Mouse (Mus musculus): ENCODE results near the gene Mus81. TPM values are rescaled to one million over a fixed set of nuclear protein-coding genes. Genes with fewer than 3 reads are reported as not detected.

Gene Mus81
- polyA plus RNA-seq, 1 experiment from 2014 or later, result 53.2 TPM

DNA sequence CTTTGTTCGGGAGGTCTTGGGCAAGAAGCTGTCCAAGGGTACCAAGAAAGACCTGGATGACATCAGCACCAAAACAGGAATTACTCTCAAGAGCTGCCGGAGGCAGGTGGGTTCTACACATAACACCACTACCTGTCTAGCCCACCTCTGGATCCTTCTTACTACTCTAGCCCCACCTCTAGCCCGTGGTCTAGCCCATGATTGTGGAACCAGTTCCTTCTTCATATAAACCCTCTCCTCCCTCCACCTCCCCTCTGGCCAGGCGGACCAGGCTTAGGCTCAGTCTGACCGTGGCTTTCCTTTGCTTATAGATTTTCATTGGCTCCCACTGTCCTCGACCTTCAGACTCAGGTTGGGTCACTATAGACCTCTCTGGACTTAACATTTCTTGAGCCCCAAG, 26.8 kb downstream of the Mus81 start:
- H3K4me1 ChIP-seq (replicated peaks), result peaks cover 50% of the 10 kb centered on the region
- WGBS, result 85% methylated on average over 6 of the region's 6 CpGs
- peak overlapping the region; percentile 85 for H3K9ac ChIP-seq (replicated peaks)
- H3K4me2 ChIP-seq (replicated peaks), result peak overlapping the region; percentile 86
- no peak overlapping the region for H3K27ac ChIP-seq
- H3K9me3 ChIP-seq, result no peaks in the 10 kb centered on the region
- peaks cover 36% of the 10 kb centered on the region for H3K36me3 ChIP-seq
- peaks cover 15% of the 10 kb centered on the region for H3K27me3 ChIP-seq
- peak overlapping the region; percentile 77 for H3K4me3 ChIP-seq (replicated peaks)
- ATAC-seq, result no peak

DNA sequence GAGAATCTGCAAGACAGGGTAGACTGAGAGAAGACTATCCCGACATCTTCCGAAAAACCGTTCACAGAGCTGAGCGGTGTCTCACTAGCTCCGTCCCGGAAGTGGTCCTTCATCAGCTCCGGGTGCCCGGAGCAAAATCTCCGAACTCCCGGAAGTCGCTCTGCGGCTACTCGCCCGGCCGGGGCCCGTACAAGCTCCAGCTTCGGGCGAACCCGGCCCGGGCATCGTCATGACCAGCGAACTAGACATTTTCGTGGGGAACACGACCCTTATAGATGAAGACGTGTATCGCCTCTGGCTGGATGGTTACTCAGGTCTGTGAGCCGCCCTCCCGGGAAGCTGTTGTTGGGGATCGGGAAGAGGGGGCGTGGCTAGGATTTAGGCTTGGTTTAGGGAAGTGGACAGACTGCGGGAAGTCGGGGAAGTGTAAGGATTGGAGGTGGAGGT, 27.7 kb downstream of the Mus81 start, which contains the start of gene Fibp:
TSS of gene Fibp (plus strand) at position 151 of the 447 bp plus-strand sequence.
- peaks cover 27% of the 10 kb centered on the region for H3K36me3 ChIP-seq
- peak within 1 kb of the TSS; percentile 77 for H3K4me3 ChIP-seq (replicated peaks)
- H3K4me1 ChIP-seq (replicated peaks), result peaks cover 58% of the 10 kb centered on the region
- ATAC-seq, result peak; percentile 55
- WGBS, result 0% methylated on average over 32 of the region's 32 CpGs
- H3K9me3 ChIP-seq, result no peaks in the 10 kb centered on the region
- peak within 1 kb of the TSS; percentile 86 for H3K4me2 ChIP-seq (replicated peaks)
- peaks cover 15% of the 10 kb centered on the region for H3K27me3 ChIP-seq
- peak within 1 kb of the TSS; percentile 85 for H3K9ac ChIP-seq (replicated peaks)
- H3K27ac ChIP-seq, result peak within 1 kb of the TSS; percentile 82

DNA sequence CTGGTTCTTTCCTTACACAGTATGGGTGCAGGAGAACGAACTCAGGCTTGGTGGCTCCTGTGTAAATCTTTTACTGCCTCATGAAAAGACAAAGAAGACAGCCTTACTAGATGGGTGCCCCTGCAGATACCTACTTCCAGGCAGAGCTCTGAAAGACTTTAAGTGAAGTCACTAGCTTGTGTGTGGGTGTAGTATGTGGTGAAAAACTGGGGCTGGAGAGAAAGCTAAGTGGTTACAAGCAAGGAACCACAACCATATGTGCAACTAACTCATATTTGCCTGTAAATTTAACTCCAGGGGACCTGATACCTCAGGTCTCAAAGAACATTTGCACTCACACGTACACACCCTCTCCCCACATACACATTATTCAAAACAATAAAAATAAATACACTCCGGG, 28.3 kb downstream of the Mus81 start:
- H3K4me3 ChIP-seq (replicated peaks), result peak overlapping the region; percentile 77
- peaks cover 21% of the 10 kb centered on the region for H3K36me3 ChIP-seq
- H3K27me3 ChIP-seq, result peaks cover 15% of the 10 kb centered on the region
- H3K4me2 ChIP-seq (replicated peaks), result peak overlapping the region; percentile 86
- H3K9me3 ChIP-seq, result no peaks in the 10 kb centered on the region
- WGBS, result 23% methylated on average over 3 of the region's 3 CpGs
- peaks cover 58% of the 10 kb centered on the region for H3K4me1 ChIP-seq (replicated peaks)
- H3K27ac ChIP-seq, result peak overlapping the region; percentile 82
- ATAC-seq, result no peak
- peak overlapping the region; percentile 85 for H3K9ac ChIP-seq (replicated peaks)

DNA sequence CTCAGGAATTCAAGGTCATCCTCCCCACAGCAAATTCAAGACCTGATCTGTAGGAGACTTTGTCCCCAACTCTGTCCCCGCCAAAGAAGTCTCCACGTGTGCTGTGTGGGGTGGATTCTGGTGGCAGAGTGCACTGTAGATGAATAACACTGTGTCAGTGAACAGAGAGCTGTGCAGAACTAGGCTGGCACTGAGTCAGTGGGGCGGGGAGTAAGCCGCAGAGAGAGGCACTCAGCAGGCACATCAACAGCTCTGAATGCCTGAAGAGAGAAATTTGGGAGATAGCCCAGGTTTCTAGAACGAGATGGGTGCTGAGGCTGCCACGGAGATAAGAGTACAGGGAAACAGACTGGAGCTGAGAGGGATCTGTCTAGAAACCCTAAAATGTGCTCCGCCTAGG, 29.2 kb downstream of the Mus81 start:
- no peak for ATAC-seq
- Histone ChIP-seq H3K4me1 (replicated peaks) (peaks cover 53% of the 10 kb centered on the region), H3K9ac (replicated peaks) (no peak overlapping the region), H3K27me3 (peaks cover 15% of the 10 kb centered on the region), H3K36me3 (peaks cover 14% of the 10 kb centered on the region), H3K4me3 (replicated peaks) (no peak overlapping the region), H3K4me2 (replicated peaks) (no peak overlapping the region), H3K9me3 (no peaks in the 10 kb centered on the region), H3K27ac (no peak overlapping the region)
- WGBS, result 73% methylated on average over 7 of the region's 7 CpGs

DNA sequence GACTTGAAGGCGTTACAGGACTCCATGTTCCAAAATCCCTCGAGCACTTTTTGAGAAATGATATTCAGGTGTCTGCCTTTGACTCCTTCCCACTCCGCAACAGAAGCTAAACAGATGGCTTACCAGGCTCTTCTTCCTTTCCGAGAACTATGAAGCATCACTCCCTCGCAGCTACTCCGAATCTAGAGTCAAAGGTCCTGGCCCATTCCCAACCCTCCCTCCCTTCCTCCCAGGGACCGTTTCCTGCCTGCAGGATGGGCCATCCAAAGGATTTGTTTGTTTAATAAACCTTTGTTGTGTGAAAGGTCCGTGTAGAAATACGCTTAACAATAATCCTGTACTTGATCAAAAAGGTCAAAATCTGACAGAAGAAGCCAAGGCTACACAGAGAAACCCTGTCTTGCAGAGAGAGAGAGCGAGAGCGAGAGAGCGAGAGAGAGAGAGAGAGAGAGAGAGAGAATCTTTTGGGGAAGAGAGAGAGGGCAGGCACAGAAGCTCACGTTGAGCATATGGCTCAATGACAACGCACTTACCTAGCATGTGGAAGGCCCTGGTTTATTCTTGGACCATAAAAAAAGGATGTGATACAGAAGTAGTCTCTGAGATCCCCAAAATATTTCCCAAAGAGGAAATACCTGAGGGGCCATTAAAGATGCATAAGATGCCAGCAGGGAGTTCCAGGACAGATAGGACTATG, 30.3 kb downstream of the Mus81 start, which contains the start of gene Ccdc85b:
TSS of gene Ccdc85b (minus strand) at position 149 of the 697 bp plus-strand sequence.
- H3K9ac ChIP-seq (replicated peaks), result peak within 1 kb of the TSS; percentile 93
- 15% methylated on average over 14 of the region's 14 CpGs for WGBS
- no peaks in the 10 kb centered on the region for H3K9me3 ChIP-seq
- H3K4me3 ChIP-seq (replicated peaks), result peak within 1 kb of the TSS; percentile 79
- peaks cover 45% of the 10 kb centered on the region for H3K4me1 ChIP-seq (replicated peaks)
- peak within 1 kb of the TSS; percentile 97 for H3K27ac ChIP-seq
- H3K4me2 ChIP-seq (replicated peaks), result peak within 1 kb of the TSS; percentile 99
- H3K27me3 ChIP-seq, result peaks cover 15% of the 10 kb centered on the region
- H3K36me3 ChIP-seq, result peaks cover 10% of the 10 kb centered on the region
- peak; percentile 18; the same call in 1 of the 2 replicates for ATAC-seq

DNA sequence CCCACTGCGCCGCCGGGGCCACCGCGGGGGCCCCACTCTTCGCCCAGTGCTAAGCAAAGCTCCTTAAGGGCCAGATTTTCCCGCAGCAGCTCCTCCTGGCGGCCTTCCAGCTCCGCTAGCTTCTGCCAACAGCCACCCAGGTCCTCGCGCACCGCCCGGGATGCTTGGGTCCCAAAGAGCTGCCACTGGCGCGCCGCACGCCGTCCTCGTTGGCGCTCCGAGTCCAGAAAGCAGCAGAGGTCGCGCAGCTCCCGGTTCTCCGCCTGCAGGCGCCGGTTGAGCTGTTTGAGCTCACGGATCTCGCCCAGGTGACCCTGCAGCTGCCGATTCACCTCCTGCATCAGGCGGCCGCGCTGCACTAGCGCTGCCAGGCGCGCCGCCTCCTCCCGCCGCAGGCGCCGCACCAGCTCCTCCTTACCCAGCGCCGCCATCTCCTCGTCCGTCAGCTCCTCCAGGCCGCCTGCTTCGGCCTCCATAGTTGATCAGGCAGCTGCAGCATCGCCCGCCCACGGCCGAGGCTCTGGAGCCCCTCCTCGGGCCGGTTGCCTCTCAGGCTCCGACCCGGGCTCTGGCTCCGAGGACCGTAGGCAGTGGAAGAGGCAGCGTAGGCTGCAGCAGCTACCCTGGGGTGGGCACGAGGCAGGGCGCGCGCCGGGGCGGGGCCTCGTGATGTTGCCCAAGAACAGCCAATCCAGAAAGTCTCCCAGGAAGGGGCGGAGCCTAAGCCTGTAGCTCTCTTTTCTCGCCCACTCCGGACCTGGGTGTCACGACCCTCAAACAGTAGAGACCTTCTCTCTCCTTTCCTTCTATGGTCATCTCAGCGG, 31.1 kb downstream of the Mus81 start:
- Histone ChIP-seq H3K9ac (replicated peaks) (peak overlapping the region; percentile 93), H3K4me2 (replicated peaks) (peak overlapping the region; percentile 99), H3K4me3 (replicated peaks) (peak overlapping the region; percentile 79), H3K27me3 (peaks cover 15% of the 10 kb centered on the region), H3K4me1 (replicated peaks) (peaks cover 45% of the 10 kb centered on the region), H3K27ac (peak overlapping the region; percentile 97), H3K36me3 (peaks cover 4% of the 10 kb centered on the region), H3K9me3 (no peaks in the 10 kb centered on the region)
- WGBS, result under 1% methylated on average over 69 of the region's 70 CpGs
- ATAC-seq, result peak; percentile 93

DNA sequence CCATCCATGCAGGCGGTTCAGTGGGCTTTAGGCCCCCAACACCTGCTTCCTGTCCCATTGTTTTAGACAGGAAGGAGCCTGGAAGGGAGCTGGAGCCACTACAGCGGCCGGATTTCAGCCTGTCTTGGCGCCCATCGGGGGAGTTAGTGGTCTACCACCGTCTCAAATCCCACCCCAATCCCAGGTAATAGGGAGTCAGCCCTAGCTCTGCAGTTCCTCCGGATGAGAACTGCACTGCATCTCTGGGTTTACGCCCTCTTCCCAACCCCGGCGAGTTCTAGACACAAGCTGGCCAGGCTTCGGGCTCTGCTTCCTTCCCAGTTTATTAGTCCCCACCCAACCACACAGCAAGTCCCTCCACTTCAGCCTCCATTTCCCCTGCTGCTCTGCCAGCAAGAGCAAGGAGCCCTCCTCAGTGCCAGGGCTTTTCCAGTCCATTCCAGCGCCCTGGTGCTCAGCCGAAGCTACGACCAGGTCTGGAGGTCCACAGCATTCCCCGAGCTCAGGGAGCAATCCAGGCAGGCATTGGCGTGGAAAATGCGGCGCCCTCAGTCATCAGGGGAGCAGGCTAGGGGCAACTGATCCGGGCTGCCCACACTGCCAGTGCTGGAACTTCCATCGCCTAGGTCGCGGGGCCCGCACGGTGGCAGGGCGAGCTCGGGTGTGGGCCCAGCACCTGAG, 31.8 kb downstream of the Mus81 start:
- Histone ChIP-seq H3K4me2 (replicated peaks) (peak overlapping the region; percentile 99), H3K9ac (replicated peaks) (peak overlapping the region; percentile 93), H3K27me3 (peaks cover 19% of the 10 kb centered on the region), H3K4me3 (replicated peaks) (peak overlapping the region; percentile 79), H3K36me3 (peaks cover 4% of the 10 kb centered on the region), H3K4me1 (replicated peaks) (peaks cover 39% of the 10 kb centered on the region), H3K9me3 (no peaks in the 10 kb centered on the region), H3K27ac (peak overlapping the region; percentile 97)
- no peak for ATAC-seq
- 3% methylated on average over 26 of the region's 26 CpGs for WGBS

DNA sequence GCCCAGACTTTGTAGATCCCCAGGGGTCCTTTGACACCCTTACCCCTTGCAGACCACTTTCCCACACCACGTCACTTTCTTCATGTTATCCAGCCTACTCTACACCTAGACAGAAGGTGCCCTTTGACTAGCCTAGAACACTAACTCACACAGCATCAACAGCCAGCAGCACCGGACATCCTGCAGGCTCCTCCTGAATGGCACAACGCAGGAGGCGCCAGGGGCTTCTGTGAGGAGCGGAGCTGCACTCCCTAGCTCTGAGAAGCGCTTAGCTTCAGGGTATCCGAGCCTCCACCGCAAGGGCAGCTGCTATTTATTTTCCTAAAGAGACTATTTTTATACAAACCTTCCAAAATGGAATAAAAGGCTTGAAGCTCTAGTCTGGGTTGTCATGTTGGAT, 32.6 kb downstream of the Mus81 start:
- H3K4me1 ChIP-seq (replicated peaks), result peaks cover 33% of the 10 kb centered on the region
- no peak for ATAC-seq
- H3K4me2 ChIP-seq (replicated peaks), result peak overlapping the region; percentile 99
- 63% methylated on average over 8 of the region's 8 CpGs for WGBS
- no peaks in the 10 kb centered on the region for H3K9me3 ChIP-seq
- peak overlapping the region; percentile 79 for H3K4me3 ChIP-seq (replicated peaks)
- H3K36me3 ChIP-seq, result peaks cover 4% of the 10 kb centered on the region
- H3K27me3 ChIP-seq, result peaks cover 27% of the 10 kb centered on the region
- H3K27ac ChIP-seq, result no peak overlapping the region
- peak overlapping the region; percentile 93 for H3K9ac ChIP-seq (replicated peaks)

DNA sequence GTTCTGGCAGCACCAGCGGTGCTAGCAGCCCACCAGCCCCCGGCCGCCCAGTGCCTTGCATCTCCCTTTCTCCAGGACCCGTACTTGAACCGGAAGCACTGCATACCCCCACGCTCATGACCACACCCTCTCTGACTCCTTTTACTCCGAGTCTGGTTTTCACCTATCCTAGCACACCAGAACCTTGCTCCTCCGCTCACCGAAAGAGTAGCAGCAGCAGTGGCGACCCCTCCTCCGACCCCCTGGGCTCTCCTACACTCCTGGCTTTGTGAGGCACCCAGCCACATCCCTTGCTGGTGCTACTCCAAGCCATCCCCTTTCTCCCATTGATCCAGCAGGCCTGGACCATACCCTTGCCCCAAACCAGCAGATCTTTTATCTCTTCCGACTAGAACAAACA, 33.2 kb downstream of the Mus81 start:
- Histone ChIP-seq H3K4me1 (replicated peaks) (peaks cover 33% of the 10 kb centered on the region), H3K27ac (no peak overlapping the region), H3K27me3 (peaks cover 33% of the 10 kb centered on the region), H3K4me2 (replicated peaks) (peak overlapping the region; percentile 99), H3K9ac (replicated peaks) (peak overlapping the region; percentile 93), H3K36me3 (peaks cover 4% of the 10 kb centered on the region), H3K9me3 (no peaks in the 10 kb centered on the region), H3K4me3 (replicated peaks) (peak overlapping the region; percentile 79; the same call in 1 of the 2 replicates)
- no peak for ATAC-seq
- WGBS, result 84% methylated on average over 12 of the region's 12 CpGs

DNA sequence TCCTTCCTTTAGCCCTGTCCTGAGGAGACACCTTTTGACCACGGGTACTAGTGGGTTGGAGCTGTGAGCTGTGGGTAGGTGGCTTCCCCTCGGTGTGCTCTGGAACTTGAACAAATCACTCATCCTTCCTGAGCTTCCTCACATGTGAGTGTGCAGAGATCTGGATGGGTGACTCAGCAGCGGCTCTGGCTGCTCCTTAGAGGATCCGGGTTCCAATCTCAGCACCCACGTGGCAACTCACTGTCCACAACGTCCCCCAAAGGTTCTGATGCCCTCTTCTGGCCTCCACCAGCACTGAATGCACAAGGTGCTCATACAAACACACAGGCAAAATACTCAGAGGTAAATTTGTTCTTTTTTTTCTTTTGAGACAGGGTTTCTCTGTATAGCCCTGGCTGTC, 36.4 kb downstream of the Mus81 start:
- Histone ChIP-seq H3K9ac (replicated peaks) (no peak overlapping the region), H3K4me2 (replicated peaks) (no peak overlapping the region), H3K4me1 (replicated peaks) (peaks cover 40% of the 10 kb centered on the region), H3K36me3 (peaks cover 4% of the 10 kb centered on the region), H3K27ac (no peak overlapping the region), H3K4me3 (replicated peaks) (no peak overlapping the region), H3K27me3 (peaks cover 50% of the 10 kb centered on the region), H3K9me3 (no peaks in the 10 kb centered on the region)
- no peak for ATAC-seq
- WGBS, result 77% methylated on average over 6 of the region's 6 CpGs

DNA sequence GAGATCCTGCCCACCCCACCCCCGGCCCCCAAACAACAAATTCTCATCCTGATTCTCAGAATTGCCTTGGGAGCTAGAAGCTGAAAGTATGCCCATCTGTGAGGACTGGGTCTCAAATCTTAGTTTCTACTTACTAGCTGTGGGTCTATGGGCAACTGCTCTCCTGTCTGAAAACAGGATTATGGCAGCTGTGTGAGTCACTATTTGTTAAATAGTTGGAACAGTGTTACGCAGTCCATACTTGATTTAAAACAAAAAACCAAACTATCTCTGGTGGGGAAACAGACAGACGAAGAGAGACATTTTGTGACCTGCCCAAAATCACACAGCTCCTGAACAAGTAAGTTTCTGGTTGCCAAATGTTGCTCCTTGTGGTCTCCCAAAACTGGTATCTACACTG, 38.5 kb downstream of the Mus81 start:
- WGBS, result 87% methylated on average over 3 of the region's 3 CpGs
- Histone ChIP-seq H3K27ac (no peak overlapping the region), H3K4me2 (replicated peaks) (no peak overlapping the region), H3K4me3 (replicated peaks) (no peak overlapping the region), H3K27me3 (peaks cover 69% of the 10 kb centered on the region), H3K9me3 (no peaks in the 10 kb centered on the region), H3K36me3 (peaks cover 4% of the 10 kb centered on the region), H3K9ac (replicated peaks) (no peak overlapping the region), H3K4me1 (replicated peaks) (peaks cover 19% of the 10 kb centered on the region)
- ATAC-seq, result no peak
